Mouse (Mus musculus) cortical plate, adult 2 months (tissue): Measurements from ENCODE around the gene Hnrnpul1.

ENCODE experiments used
- CTCF ChIP-seq: fragments of 200-500 bp; IDR thresholded peaks from 2 replicates; pipeline ENCODE4 v1.5.1; 2011; ENCODE audit warnings: mild to moderate bottlenecking, control low read depth, low read length; ENCODE audit not compliant: insufficient read depth; ENCODE audit errors: extremely low read depth
- POLR2A ChIP-seq: fragments of 200-500 bp; IDR thresholded peaks from 2 replicates; pipeline ENCODE4 v1.6.1; 2011; ENCODE audit warnings: mild to moderate bottlenecking, low read length, control low read depth; ENCODE audit not compliant: insufficient read depth; ENCODE audit errors: extremely low read depth

- TF ChIP-seq CTCF: no peak
- no peak for TF ChIP-seq POLR2A
These were observed 54.7 kb downstream of the Hnrnpul1 start for GRCm38 (mm10) chr7:25699851-25700250.
